Mouse (Mus musculus): Measurements from ENCODE around the gene Pik3ip1.

Pik3ip1 gene

GRCm38 (mm10) chr11:3302385-3302784 lies 27.8 kb upstream of the Pik3ip1 start:
- CTCF ChIA-PET: interaction anchor here (0.5 kb wide), 1 partner anchor 105 kb away, joined by 7 read pairs; no protein-coding TSS in a partner anchor

- CTCF ChIA-PET: interaction anchor here (0.5 kb wide), 2 partner anchors 15 to 105 kb away, joined by 3 to 7 read pairs; no protein-coding TSS in a partner anchor
These were observed 27.4 kb upstream of the Pik3ip1 start for GRCm38 (mm10) chr11:3302792-3303191.

- CTCF ChIA-PET: no interaction called here
These were observed 24.4 kb upstream of the Pik3ip1 start for GRCm38 (mm10) chr11:3305821-3306220.

DNA sequence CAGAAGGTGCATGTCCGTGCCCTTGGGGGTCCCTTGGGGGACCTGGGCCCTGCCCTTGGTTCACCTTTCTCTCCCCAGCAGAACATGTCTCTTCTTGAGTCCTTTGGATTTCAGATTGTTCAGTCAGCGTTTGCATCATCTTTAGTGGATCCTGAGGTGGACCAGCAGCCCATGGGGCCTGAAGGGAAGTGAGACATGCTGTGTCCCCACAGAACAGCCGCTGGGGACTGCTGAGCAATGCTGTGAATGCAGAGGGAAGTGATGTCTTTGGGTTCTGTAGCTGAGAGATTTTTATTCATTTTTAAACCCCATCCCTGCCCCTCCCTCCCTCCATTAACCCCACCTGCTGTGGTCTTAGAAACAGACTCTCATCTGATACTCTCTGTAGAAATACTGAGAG lies 22.3 kb upstream of the Pik3ip1 start:
- CTCF ChIA-PET: no interaction called here

- CTCF ChIA-PET: no interaction called here
These were observed 20.3 kb upstream of the Pik3ip1 start for GRCm38 (mm10) chr11:3309884-3310283.

DNA sequence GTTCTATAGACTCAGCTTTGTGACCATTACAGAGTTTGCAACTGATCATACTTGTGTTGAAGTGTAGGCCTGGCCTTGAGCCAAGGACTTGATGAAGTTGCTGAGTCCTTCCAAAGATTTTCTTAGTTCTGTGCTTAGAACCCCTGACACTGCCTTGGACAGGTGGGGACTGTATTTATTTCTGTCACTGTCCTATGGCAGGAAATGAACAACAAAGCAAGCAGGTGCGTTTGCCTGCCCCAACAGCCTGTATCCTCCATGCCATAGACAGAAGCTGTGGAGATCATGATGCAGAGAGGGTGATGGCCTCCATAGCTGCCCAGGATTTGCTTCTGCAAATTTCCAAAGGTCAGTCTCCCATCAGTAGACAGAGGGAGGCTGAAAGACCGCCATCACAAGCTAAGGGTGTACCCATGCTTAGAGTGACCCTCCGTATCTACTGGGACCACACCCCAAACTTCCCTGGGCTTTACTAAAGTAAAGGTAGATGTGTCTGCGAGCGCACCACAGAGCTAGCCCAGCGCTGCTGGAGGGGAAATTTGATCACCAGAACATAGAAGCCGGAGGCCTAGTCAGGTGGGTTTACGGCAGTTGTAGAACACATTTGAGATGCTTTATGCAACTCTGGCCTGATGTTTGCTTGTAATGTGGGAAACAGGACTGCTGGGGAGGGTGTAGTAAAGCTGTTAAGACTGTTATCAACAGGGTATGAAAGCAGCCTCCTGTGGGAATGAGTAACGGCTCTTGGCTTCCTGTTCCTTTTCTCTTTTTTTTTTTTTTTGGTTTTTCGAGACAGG lies 19.2 kb upstream of the Pik3ip1 start:
- CTCF ChIA-PET: no interaction called here

DNA sequence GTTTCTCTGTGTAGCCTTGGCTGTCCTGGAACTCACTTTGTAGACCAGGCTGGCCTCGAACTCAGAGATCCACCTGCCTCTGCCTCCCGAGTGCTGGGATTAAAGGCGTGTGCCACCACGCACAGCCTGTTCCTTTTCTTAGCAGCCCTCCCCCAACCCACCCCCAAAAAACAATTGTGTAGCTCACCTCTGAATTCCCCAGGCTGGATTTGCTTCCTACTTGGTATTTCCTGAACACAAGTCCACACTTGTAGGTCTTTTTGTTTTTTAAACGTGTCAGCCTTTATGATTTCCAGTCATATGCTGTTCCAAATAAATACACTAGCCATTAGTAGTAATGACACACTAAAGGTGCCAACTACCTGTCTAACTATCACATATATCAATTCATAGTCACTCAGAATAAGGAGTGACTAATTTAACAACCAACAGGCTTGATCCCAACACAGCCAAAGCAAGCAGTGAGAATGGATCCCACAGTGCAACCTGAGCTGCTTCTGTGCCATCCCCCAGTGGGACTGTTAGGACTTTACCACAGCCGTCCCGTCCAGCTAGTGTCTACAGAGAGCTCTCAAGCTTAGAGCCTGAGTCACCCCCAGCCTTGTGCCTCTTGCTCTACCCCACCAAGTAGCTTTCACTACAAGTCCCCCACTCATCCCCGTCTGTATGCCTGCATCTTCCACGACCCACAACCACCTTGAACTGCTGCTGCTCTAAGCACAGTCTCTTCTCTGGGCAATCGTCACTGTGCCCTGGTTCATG lies 18.4 kb upstream of the Pik3ip1 start:
- CTCF ChIA-PET: no interaction called here

DNA sequence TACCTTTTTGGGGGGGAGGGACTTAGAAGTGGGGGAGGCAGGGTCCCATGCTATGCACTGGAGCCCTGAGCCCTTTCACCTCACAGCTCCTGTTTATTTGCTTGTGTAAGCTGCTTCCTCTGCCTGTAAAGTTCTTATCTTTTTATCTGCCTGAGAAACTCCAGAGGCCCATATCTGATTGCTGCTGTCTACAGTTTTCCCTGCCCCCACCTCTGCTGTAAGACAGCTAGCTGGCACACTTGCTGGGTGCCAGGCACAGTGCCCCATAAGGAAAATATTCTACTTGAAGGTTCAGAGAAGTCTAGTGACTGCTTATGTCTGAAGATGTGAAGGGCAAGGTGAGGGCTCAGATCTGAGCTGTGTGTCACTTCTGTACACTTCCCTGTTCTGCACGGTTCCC lies 16.9 kb upstream of the Pik3ip1 start:
- CTCF ChIA-PET: interaction anchor here (1.2 kb wide), 1 partner anchor 15 kb away, joined by 4 read pairs; no protein-coding TSS in a partner anchor

DNA sequence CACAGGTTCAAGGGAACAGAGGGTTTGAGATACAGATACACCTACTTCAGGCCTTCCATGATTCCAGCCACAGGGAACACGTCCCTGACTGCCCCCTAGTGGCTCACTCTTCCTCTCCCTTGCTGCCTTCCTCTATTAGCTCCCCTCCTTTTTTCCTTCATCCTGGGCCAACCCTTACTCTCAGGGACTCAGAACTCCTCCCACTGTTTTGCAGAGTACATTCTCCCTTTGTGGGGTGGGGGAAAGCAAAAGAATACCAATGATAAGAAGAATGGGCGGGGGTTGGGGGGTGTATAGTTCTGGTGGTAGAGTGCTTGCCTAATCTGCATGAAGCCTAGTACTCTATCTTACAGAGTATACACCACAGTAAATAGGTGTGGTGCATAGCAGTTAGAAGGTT lies 16.1 kb upstream of the Pik3ip1 start:
- CTCF ChIA-PET: interaction anchor here (0.7 to 1.2 kb wide), 3 partner anchors 14 to 32 kb away, joined by 3 to 11 read pairs (median 4); no protein-coding TSS in a partner anchor

- CTCF ChIA-PET: interaction anchor here (0.6 kb wide), 1 partner anchor 37 kb away, joined by 3 read pairs; no protein-coding TSS in a partner anchor
These were observed 11.9 kb upstream of the Pik3ip1 start for GRCm38 (mm10) chr11:3318286-3318685.

- CTCF ChIA-PET: interaction anchor here (0.6 to 1.5 kb wide), 4 partner anchors 14 to 62 kb away, joined by 3 to 4 read pairs (median 4); partner anchors contain the start of gene Drg1
These were observed 1.9 kb upstream of the Pik3ip1 start for GRCm38 (mm10) chr11:3328271-3328670.

DNA sequence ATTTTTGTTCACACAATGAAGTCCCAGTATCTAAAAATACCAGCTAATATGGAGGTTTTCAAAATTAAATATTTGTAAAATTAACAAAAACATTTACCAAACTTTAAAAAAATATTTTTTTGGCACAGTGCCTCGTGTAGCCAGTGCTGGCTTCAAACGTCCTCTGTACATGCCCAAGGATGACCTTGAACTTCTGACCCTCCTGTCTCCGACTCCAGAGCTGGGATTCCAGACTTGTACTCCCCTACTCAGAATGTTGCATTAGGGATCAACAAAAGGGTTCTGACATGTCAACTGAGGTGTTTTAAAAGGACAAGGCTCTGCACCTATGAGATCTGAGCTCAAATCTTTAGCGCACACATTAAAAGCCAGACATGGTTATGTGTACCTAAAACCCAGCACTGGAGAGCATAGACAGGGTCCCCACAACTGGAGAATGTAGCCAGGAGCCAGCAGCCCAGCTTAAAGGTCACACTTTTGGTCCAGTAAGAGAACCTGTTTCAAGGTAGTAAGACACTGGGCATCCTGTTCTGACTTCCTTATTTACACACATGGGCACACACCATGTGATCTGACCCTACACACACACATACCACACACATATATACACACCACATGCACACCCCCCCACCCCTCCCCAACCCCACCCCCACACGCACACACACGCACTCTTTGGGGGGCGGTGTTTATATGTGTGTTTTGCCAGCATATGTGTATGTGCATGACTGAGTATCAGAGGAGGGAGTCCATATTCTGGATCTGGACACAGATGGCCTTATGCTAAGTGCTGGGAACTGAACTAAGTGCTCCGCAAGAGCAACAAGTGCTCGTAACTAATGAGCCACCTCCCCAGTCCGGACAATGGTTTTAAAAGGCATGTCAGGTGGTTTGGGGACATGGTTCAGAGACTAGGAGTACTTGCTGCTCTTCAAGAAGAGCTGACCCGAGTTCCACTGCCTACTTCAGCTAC lies 1.1 kb upstream of the Pik3ip1 start:
- CTCF ChIA-PET: interaction anchor here (0.6 to 1.5 kb wide), 5 partner anchors 12 to 136 kb away, joined by 3 to 8 read pairs (median 4); partner anchors contain the start of genes Drg1 and Sfi1

DNA sequence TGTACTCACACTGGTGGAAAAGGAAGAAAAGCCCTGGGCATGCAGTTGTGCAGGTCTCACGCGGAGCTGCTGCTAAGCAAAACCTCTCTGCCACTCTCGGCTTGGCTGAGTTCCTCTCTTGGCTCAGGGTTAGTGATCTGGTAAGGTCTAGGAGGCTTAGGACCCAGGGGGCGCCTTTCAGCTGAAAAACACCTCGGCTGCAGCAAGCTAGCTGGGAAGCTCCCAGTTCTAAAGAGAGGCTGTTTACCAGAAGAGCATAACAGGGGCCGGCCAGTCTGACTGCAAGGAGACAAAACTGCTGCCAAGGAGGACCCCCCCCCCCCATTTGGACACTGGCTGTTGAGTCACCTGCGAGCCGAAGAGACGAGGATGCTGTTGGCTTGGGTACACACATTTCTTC lies 365 bp downstream of the Pik3ip1 start:
- CTCF ChIA-PET: interaction anchor here (1.1 to 1.3 kb wide), 2 partner anchors 13 to 137 kb away, joined by 4 to 8 read pairs; partner anchors contain the start of gene Sfi1

DNA sequence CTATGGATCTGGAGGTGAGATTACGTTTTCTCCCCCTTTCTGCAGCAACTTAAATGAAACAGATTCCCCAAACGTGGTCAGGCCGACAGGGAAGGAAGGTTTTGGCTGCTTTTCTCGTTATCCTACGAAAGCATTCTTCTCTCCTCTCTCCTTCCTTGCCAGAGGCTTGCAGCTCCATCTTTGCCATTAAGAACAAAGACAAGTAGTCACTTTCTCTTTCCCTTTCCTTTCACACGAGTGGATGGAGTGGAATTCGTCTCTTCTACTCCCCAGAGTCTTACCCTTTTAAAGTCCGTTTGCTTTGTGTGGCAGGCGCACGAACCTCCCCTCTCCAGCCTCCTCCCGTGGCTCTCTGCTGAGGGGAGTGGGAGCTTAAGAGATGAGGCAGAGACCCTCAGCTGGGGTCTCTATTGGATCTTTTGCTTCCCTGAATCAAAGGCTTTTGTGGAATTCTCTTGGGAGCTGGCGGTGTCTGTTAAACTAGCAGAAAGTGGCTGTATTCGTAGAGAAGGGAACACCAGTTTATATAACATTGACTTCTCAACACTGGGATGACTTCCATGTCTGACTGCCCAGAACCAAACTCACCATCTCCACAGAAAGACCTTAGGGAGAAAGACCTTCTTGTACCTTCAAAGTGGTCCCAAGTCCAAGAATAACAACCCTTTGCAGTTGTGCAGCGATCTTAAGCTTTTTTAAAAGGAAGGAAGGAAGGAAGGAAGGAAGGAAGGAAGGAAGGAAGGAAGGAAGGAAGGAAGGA lies 970 bp downstream of the Pik3ip1 start:
- CTCF ChIA-PET: no interaction called here

GRCm38 (mm10) chr11:3331756-3332642 lies 1.8 kb downstream of the Pik3ip1 start:
- CTCF ChIA-PET: interaction anchor here (0.5 kb wide), 1 partner anchor 36 kb away, joined by 4 read pairs; no protein-coding TSS in a partner anchor

DNA sequence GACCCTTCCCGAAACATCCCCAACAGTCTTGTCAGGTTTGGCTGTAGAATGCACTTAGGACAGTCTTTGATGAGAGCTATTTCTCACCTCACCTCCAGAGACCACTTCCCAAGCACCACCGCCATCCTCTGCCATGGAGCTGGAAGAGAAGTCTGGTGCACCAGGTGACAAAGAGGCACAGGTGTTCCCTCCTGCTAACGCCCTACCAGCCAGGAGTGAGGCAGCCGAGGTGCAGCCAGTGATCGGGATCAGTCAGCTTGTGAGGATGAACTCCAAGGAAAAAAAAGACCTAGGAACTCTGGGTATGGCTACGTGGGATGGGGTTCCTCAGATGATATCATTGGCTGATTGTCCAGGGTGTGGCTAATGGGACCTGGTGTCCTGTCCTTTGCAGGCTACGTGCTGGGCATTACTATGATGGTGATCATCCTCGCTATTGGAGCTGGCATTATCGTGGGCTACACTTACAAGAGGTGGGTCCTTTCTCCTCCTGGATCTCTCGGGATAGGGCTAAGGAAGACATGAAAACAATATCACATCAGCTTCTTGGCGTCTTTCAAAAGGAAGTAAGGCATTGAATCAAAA lies 3.0 kb downstream of the Pik3ip1 start:
- CTCF ChIA-PET: no interaction called here

GRCm38 (mm10) chr11:3334141-3334710 lies 4.0 kb downstream of the Pik3ip1 start:
- CTCF ChIA-PET: interaction anchor here (0.5 kb wide), 1 partner anchor 58 kb away, joined by 5 read pairs; no protein-coding TSS in a partner anchor

- CTCF ChIA-PET: interaction anchor here (0.5 kb wide), 1 partner anchor 57 kb away, joined by 5 read pairs; no protein-coding TSS in a partner anchor
These were observed 4.6 kb downstream of the Pik3ip1 start for GRCm38 (mm10) chr11:3334711-3335316.

Measured in spleen, embryonic (tissue).